Mouse (Mus musculus): ENCODE measurements around the gene Galnt16. TPM values are rescaled to one million over a fixed set of nuclear protein-coding genes. Genes with fewer than 3 reads are reported as not detected.

The Galnt16 gene
- polyA plus RNA-seq, 1 experiment, result 28.1 TPM

- peak; percentile 3; the same call in 1 of the 2 replicates for TF ChIP-seq CTCF (IDR thresholded peaks at IDR 0.05; ENCODE audit: borderline replicate concordance, extremely low read depth, insufficient read depth, insufficient read length)
- TF ChIP-seq POLR2A (IDR thresholded peaks at IDR 0.05; ENCODE audit: borderline replicate concordance, extremely low read depth, insufficient read depth, insufficient read length, poor library complexity, severe bottlenecking), result no peak
- peak; percentile 82 for DNase-seq (ENCODE audit: low read depth)
These were observed 80.7 kb downstream of the Galnt16 start for GRCm38 (mm10) chr12:80598756-80599155.

- TF ChIP-seq CTCF (IDR thresholded peaks at IDR 0.05; ENCODE audit: borderline replicate concordance, extremely low read depth, insufficient read depth, insufficient read length), result no peak
- DNase-seq (ENCODE audit: low read depth), result no peak
These were observed 83.7 kb downstream of the Galnt16 start for GRCm38 (mm10) chr12:80601597-80602269.

GRCm38 (mm10) chr12:80602432-80602831 lies 84.4 kb downstream of the Galnt16 start:
- TF ChIP-seq POLR2A (IDR thresholded peaks at IDR 0.05; ENCODE audit: borderline replicate concordance, extremely low read depth, insufficient read depth, insufficient read length, poor library complexity, severe bottlenecking) (no peak), CTCF (IDR thresholded peaks at IDR 0.05; ENCODE audit: borderline replicate concordance, extremely low read depth, insufficient read depth, insufficient read length) (no peak)

GRCm38 (mm10) chr12:80603566-80603965 lies 85.5 kb downstream of the Galnt16 start:
- TF ChIP-seq CTCF (IDR thresholded peaks at IDR 0.05; ENCODE audit: borderline replicate concordance, extremely low read depth, insufficient read depth, insufficient read length) (no peak), POLR2A (IDR thresholded peaks at IDR 0.05; ENCODE audit: borderline replicate concordance, extremely low read depth, insufficient read depth, insufficient read length, poor library complexity, severe bottlenecking) (no peak)
- DNase-seq (ENCODE audit: low read depth), result peak; percentile 15

More at GRCm38 (mm10) chr12:80602432-80602831, 84.4 kb downstream of the Galnt16 start:
- DNase-seq (ENCODE audit: low read depth), result no peak

- TF ChIP-seq POLR2A (IDR thresholded peaks at IDR 0.05; ENCODE audit: borderline replicate concordance, extremely low read depth, insufficient read depth, insufficient read length, poor library complexity, severe bottlenecking) (no peak), CTCF (IDR thresholded peaks at IDR 0.05; ENCODE audit: borderline replicate concordance, extremely low read depth, insufficient read depth, insufficient read length) (no peak)
- DNase-seq (ENCODE audit: low read depth), result peak; percentile 28
These were observed 86.1 kb downstream of the Galnt16 start for GRCm38 (mm10) chr12:80604218-80604617.

GRCm38 (mm10) chr12:80608576-80608975 lies 90.5 kb downstream of the Galnt16 start:
- no peak for DNase-seq (ENCODE audit: low read depth)
- TF ChIP-seq CTCF (IDR thresholded peaks at IDR 0.05; ENCODE audit: borderline replicate concordance, extremely low read depth, insufficient read depth, insufficient read length) (no peak), POLR2A (IDR thresholded peaks at IDR 0.05; ENCODE audit: borderline replicate concordance, extremely low read depth, insufficient read depth, insufficient read length, poor library complexity, severe bottlenecking) (no peak)

GRCm38 (mm10) chr12:80609928-80610327 lies 91.9 kb downstream of the Galnt16 start:
- TF ChIP-seq CTCF (IDR thresholded peaks at IDR 0.05; ENCODE audit: borderline replicate concordance, extremely low read depth, insufficient read depth, insufficient read length) (no peak), POLR2A (IDR thresholded peaks at IDR 0.05; ENCODE audit: borderline replicate concordance, extremely low read depth, insufficient read depth, insufficient read length, poor library complexity, severe bottlenecking) (no peak)
- no peak for DNase-seq (ENCODE audit: low read depth)

- DNase-seq (ENCODE audit: low read depth), result peak; percentile 50
These were observed 94.2 kb downstream of the Galnt16 start for GRCm38 (mm10) chr12:80612113-80612791.

GRCm38 (mm10) chr12:80615371-80616257 lies 97.5 kb downstream of the Galnt16 start:
- no peak for DNase-seq (ENCODE audit: low read depth)
- TF ChIP-seq CTCF (IDR thresholded peaks at IDR 0.05; ENCODE audit: borderline replicate concordance, extremely low read depth, insufficient read depth, insufficient read length), result no peak
- no peak for TF ChIP-seq POLR2A (IDR thresholded peaks at IDR 0.05; ENCODE audit: borderline replicate concordance, extremely low read depth, insufficient read depth, insufficient read length, poor library complexity, severe bottlenecking)

More at GRCm38 (mm10) chr12:80612113-80612791, 94.2 kb downstream of the Galnt16 start:
- no peak for TF ChIP-seq POLR2A (IDR thresholded peaks at IDR 0.05; ENCODE audit: borderline replicate concordance, extremely low read depth, insufficient read depth, insufficient read length, poor library complexity, severe bottlenecking)
- TF ChIP-seq CTCF (IDR thresholded peaks at IDR 0.05; ENCODE audit: borderline replicate concordance, extremely low read depth, insufficient read depth, insufficient read length), result no peak

GRCm38 (mm10) chr12:80620501-80620900 lies 102.4 kb downstream of the Galnt16 start:
- DNase-seq (ENCODE audit: low read depth), result no peak
- no peak for TF ChIP-seq POLR2A (IDR thresholded peaks at IDR 0.05; ENCODE audit: borderline replicate concordance, extremely low read depth, insufficient read depth, insufficient read length, poor library complexity, severe bottlenecking)
- no peak for TF ChIP-seq CTCF (IDR thresholded peaks at IDR 0.05; ENCODE audit: borderline replicate concordance, extremely low read depth, insufficient read depth, insufficient read length)

GRCm38 (mm10) chr12:80631790-80632189 lies 113.7 kb downstream of the Galnt16 start:
- DNase-seq (ENCODE audit: low read depth), result no peak
- TF ChIP-seq CTCF (IDR thresholded peaks at IDR 0.05; ENCODE audit: borderline replicate concordance, extremely low read depth, insufficient read depth, insufficient read length) (no peak), POLR2A (IDR thresholded peaks at IDR 0.05; ENCODE audit: borderline replicate concordance, extremely low read depth, insufficient read depth, insufficient read length, poor library complexity, severe bottlenecking) (no peak)
